Mouse (Mus musculus) heart, adult 2 months (tissue): ENCODE results near the gene Agap2. TPM values are rescaled to one million over a fixed set of nuclear protein-coding genes. Genes with fewer than 3 reads are reported as not detected.

ENCODE experiments used
- DNase-seq, 2 experiments: peaks; one replicate each; pipeline ENCODE4 v3.0.0; 2021
- H3K27ac ChIP-seq: fragments of 200-600 bp; 2 replicates; pipeline ENCODE4 v1.8.1; 2022
- H3K27me3 ChIP-seq: fragments of 200-500 bp; 2 replicates; pipeline ENCODE4 v1.6.1; 2012; ENCODE audit warnings: mild to moderate bottlenecking, low read length, inconsistent platforms, mixed read lengths; ENCODE audit not compliant: control insufficient read depth, insufficient read depth
- H3K36me3 ChIP-seq: fragments of 200-500 bp; 2 replicates; pipeline ENCODE4 v1.6.1; 2012; ENCODE audit warnings: low read length, inconsistent platforms; ENCODE audit not compliant: control insufficient read depth, insufficient read depth
- H3K4me1 ChIP-seq: fragments of 200-500 bp; 2 replicates; pipeline ENCODE4 v1.6.1; 2011; ENCODE audit warnings: low read length; ENCODE audit not compliant: control insufficient read depth, insufficient read depth
- H3K4me3 ChIP-seq: fragments of 200-600 bp; 2 replicates; pipeline ENCODE4 v1.8.1; 2022
- H3K79me2 ChIP-seq: fragments of 200-500 bp; replicated peaks from 2 replicates; pipeline ENCODE4 v1.6.1; 2012; ENCODE audit warnings: mild to moderate bottlenecking, inconsistent platforms, low read length, moderate library complexity, mixed read lengths; ENCODE audit not compliant: control insufficient read depth, insufficient read depth
- H3K9ac ChIP-seq: fragments of 200-500 bp; 2 replicates; pipeline ENCODE4 v1.6.1; 2012; ENCODE audit warnings: low read depth, mild to moderate bottlenecking, control low read depth, inconsistent platforms, low read length, mixed read lengths
- CTCF ChIP-seq: fragments of 200-600 bp; IDR thresholded peaks from 2 replicates; pipeline ENCODE4 v1.8.1; 2022; ENCODE audit warnings: antibody characterized with exemption, mild to moderate bottlenecking, moderate library complexity
- EP300 ChIP-seq: fragments of 200-500 bp; IDR thresholded peaks from 2 replicates; pipeline ENCODE4 v1.6.1; 2011; ENCODE audit warnings: low read depth, low read length, control low read depth; ENCODE audit not compliant: insufficient read depth
- POLR2A ChIP-seq: fragments of 200-500 bp; IDR thresholded peaks from 2 replicates; pipeline ENCODE4 v1.6.1; 2011; ENCODE audit warnings: mild to moderate bottlenecking, low read depth, low read length, control low read depth; ENCODE audit not compliant: insufficient read depth
- WGBS: fragments of 180-500 bp; shearing (Covaris S2); methylation state at CpG from one replicate; pipeline ENCODE4 v1.1.7; 2018; 5-methylcytosine and 5-hydroxymethylcytosine counted together
- intact Hi-C: fragments of 180-260 bp; cut with DNase I; formaldehyde crosslinking; loops from one replicate; pipeline ENCODE4 v1.15.1; 2025
- polyA plus RNA-seq: library from polyadenylated mRNA; depleted of rRNA; stranded (reverse); fragments of >200 nt; gene quantifications from 2 replicates; pipeline ENCODE4 v1.2.3, GENCODE M21; 2012
- total RNA-seq, 2 experiments: library from RNA; stranded (reverse); gene quantifications; 2 replicates each; pipeline ENCODE4 v1.2.3; 2021

Agap2 gene
- total and polyA plus RNA-seq, 3 experiments = 4.8 to 5.5 (median 5.0) TPM

- DNase-seq = no peak
- no peak for TF ChIP-seq POLR2A
- TF ChIP-seq CTCF = no peak
- intact Hi-C loops = loop anchor here (2.0 to 5.0 kb wide), 2 partner anchors 43 to 190 kb away; partner anchors contain the start of genes B4galnt1 and Mars
- Histone ChIP-seq H3K79me2 (no peaks in the 10 kb centered on the region), H3K4me1 (peaks cover 2% of the 10 kb centered on the region; the same call in 1 of the 2 replicates), H3K9ac (no peak overlapping the region), H3K27ac (no peak overlapping the region), H3K36me3 (no peaks in the 10 kb centered on the region), H3K27me3 (no peaks in the 10 kb centered on the region), H3K4me3 (no peak overlapping the region)
- 66% methylated on average over 3 of the region's 3 CpGs for WGBS
Measured at GRCm38 (mm10) chr10:127122018-127122417, 46.9 kb downstream of the Agap2 start.

- H3K36me3 ChIP-seq = no peaks in the 10 kb centered on the region
- H3K27me3 ChIP-seq = no peaks in the 10 kb centered on the region
- H3K27ac ChIP-seq = no peak overlapping the region
- TF ChIP-seq POLR2A = peak; percentile 64
- TF ChIP-seq EP300 = no peak
- H3K79me2 ChIP-seq = no peaks in the 10 kb centered on the region
- no peak overlapping the region for H3K4me3 ChIP-seq
- WGBS = 18% methylated on average over 13 of the region's 13 CpGs
- DNase-seq = no peak
- intact Hi-C loops = loop anchor here (2.0 to 5.0 kb wide), 2 partner anchors 42 to 189 kb away; partner anchors contain the start of genes B4galnt1 and Mars
- H3K4me1 ChIP-seq = peaks cover 2% of the 10 kb centered on the region; the same call in 1 of the 2 replicates
- H3K9ac ChIP-seq = peak overlapping the region; percentile 19; the same call in 1 of the 2 replicates
Measured at GRCm38 (mm10) chr10:127122784-127123435, 47.8 kb downstream of the Agap2 start.

DNA sequence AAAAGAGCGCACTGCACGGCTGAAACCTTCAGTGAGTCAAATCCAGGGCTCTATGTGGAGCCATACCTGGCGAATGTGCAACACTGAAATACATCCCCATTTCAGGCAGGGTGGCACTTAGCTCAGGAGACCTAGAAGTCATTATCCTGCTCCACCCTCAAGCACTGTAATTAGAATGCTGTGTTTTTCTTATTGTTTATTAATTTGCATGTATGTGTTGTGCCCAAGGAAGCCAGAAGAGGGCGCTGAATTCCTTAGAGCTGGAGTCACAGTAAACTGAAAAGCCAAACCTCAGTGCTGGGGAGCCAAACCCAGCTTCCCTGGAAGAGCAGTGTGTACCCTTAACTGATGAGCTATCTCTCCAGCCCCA lies 48.3 kb downstream of the Agap2 start:
- peak; percentile 51 to 68 for DNase-seq
- 13% methylated on average over 4 of the region's 4 CpGs for WGBS
- TF ChIP-seq EP300 (0 out of 2 replicates have a peak, but pooled peaks have one; percentile 10), CTCF (peak; percentile 87), POLR2A (no peak)
- Histone ChIP-seq H3K79me2 (no peaks in the 10 kb centered on the region), H3K36me3 (no peaks in the 10 kb centered on the region), H3K4me1 (peaks cover 2% of the 10 kb centered on the region; the same call in 1 of the 2 replicates), H3K27me3 (no peaks in the 10 kb centered on the region), H3K27ac (no peak overlapping the region), H3K9ac (peak overlapping the region; percentile 23; the same call in 1 of the 2 replicates), H3K4me3 (no peak overlapping the region)
- intact Hi-C loops = loop anchor here (2.0 to 5.0 kb wide), 2 partner anchors 41 to 189 kb away; partner anchors contain the start of genes B4galnt1 and Mars

DNA sequence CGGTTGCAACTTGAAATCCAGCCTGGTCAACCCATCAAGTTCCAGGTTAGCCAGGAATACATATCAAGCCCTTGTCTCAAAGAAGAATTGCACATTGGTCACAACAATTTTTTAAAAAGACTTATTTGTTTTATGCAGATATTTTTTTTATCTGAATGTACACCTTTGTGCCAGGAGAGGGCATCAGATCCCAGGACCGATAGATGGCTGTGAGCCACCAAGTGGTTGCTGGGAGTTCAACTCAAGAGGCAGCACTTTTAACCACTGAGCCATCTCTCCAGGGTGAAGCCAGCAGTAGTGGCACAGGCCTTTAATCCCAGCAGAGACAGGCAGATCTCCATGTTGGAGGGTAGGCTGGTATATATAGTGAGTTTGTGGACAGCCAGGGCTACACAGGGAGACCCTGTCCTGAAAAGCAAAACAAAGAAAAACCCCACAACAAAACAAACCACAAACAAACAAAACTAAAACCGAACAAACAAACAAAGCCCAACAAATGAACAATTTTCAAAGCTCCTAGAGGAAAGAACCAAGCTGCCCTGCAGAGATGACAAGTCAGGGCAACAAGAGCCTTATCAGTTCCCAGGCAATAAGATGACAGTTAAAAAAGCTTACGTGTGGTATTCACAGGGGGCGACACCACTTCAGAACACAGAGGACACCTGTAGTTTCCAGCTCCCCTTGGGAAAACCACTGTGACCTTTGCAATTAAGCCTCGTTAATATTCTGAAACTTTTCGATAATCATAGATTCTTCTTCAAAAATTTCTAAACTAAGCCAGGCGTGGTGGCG lies 50.3 kb downstream of the Agap2 start:
- no peak for DNase-seq
- intact Hi-C loops = loop anchor here (1.0 kb wide), 1 partner anchor 104 kb away; no protein-coding TSS in a partner anchor
- Histone ChIP-seq H3K27me3 (no peaks in the 10 kb centered on the region), H3K36me3 (no peaks in the 10 kb centered on the region), H3K79me2 (no peaks in the 10 kb centered on the region), H3K4me3 (no peak overlapping the region), H3K27ac (no peak overlapping the region), H3K9ac (no peak overlapping the region), H3K4me1 (peaks cover 2% of the 10 kb centered on the region; the same call in 1 of the 2 replicates)
- TF ChIP-seq POLR2A = no peak
- TF ChIP-seq CTCF = peak; percentile 38
- 72% methylated on average over 9 of the region's 9 CpGs for WGBS

DNA sequence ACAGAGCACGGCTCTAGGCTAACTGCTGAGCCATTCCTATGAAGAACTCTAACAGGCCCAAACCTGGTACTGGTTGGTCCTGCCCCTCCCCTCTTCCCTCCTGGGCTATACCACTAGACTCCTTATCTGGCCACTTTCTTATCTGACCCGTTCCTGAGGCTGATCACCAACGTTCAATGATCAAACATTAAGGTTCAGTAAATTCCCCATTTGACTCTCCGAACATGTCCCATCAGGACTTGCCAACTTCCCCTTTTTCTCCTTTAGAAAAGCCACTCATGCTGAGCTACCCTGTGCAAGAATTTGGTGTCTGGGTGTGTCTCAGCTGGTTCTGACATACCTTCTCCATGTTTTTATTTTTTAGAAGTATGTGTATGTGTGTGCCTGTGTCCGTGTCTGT lies 51.5 kb downstream of the Agap2 start:
- Histone ChIP-seq H3K4me1 (peaks cover 2% of the 10 kb centered on the region; the same call in 1 of the 2 replicates), H3K36me3 (no peaks in the 10 kb centered on the region), H3K27ac (no peak overlapping the region), H3K27me3 (no peaks in the 10 kb centered on the region), H3K79me2 (no peaks in the 10 kb centered on the region), H3K9ac (no peak overlapping the region), H3K4me3 (no peak overlapping the region)
- intact Hi-C loops = no loop called here
- TF ChIP-seq EP300 = no peak
- TF ChIP-seq CTCF = no peak
- TF ChIP-seq POLR2A = no peak
- DNase-seq = no peak
- WGBS = 65% methylated on average over 5 of the region's 5 CpGs
